Comparison of ENCODE assay signal across 25 mouse cellular contexts in genomic region chr11:33969199-33969598, GRCm38 (mm10). TPM values are rescaled to one million over a fixed set of nuclear protein-coding genes. Genes with fewer than 3 reads are reported as not detected.
DNase-seq lines count a peak whose midpoint lies in the region; ATAC-seq lines count a peak whose summit lies in the region.
"Had no signal": no experiment of that assay in that cellular context is flagged by ENCODE, and none has a peak within 500 bp of the region (broad histone marks: within the 10 kb centered on the region; RNA-seq: fewer than 3 reads in every experiment).

No protein-coding gene starts in this region.

- no peak overlapping the region for H3K4me3 ChIP-seq in lung, embryonic 16.5 days (ENCODE audit: low read length)
- H3K4me3 ChIP-seq in limb, embryonic 15.5 days = no peak overlapping the region
- no peak overlapping the region for H3K4me3 ChIP-seq in stomach, embryonic 16.5 days (replicated peaks; ENCODE audit: low read length)
- H3K4me3 ChIP-seq: gastrocnemius, adult 2 months; heart, embryonic 12.5 days; hindbrain, embryonic 10.5 days; layer of hippocampus, adult 2 months; liver, embryonic 15.5 days; midbrain, embryonic 10.5 days had no signal

- no peaks in the 10 kb centered on the region for H3K36me3 ChIP-seq in lung, embryonic 16.5 days (ENCODE audit: control insufficient read depth, insufficient read depth, low read length)
- no peaks in the 10 kb centered on the region for H3K36me3 ChIP-seq in limb, embryonic 15.5 days
- no peaks in the 10 kb centered on the region for H3K36me3 ChIP-seq in stomach, embryonic 16.5 days (ENCODE audit: control insufficient read depth, insufficient read depth, low read length)
- H3K36me3 ChIP-seq: heart, embryonic 12.5 days; hindbrain, embryonic 10.5 days; liver, embryonic 15.5 days; midbrain, embryonic 10.5 days had no signal

- intact Hi-C loops in gastrocnemius, postnatal 14 days (cut with DNase I; ENCODE audit: low total_unique reads) = no loop called here

- DNase-seq in gastrocnemius, adult 18-20 months (ENCODE audit: low spot score) = peak; percentile 5
- no peak for DNase-seq in gastrocnemius, postnatal 14 days
- no peak for DNase-seq in lung, adult 18-20 months
- no peak for DNase-seq in right cerebral cortex, postnatal 4 days
- no peak for DNase-seq in urinary bladder, adult 18-20 months (ENCODE audit: low spot score in 2 of 2)
- DNase-seq: adrenal gland, postnatal 14 days; cerebellum, adult 9-10 months; gastrocnemius, adult 2 months; heart, postnatal 10 days; kidney, adult 18-20 months; layer of hippocampus, postnatal 36 days; liver had no signal

- no peaks in the 10 kb centered on the region for H3K9me3 ChIP-seq in lung, embryonic 16.5 days (ENCODE audit: control insufficient read depth, low read length)
- H3K9me3 ChIP-seq in limb, embryonic 15.5 days = no peaks in the 10 kb centered on the region
- no peaks in the 10 kb centered on the region for H3K9me3 ChIP-seq in stomach, embryonic 16.5 days (replicated peaks; ENCODE audit: control insufficient read depth, low read length)
- H3K9me3 ChIP-seq: heart, embryonic 12.5 days; hindbrain, embryonic 10.5 days; liver, embryonic 15.5 days; midbrain, embryonic 10.5 days had no signal

- H3K9ac ChIP-seq in lung, embryonic 16.5 days (ENCODE audit: low read length) = no peak overlapping the region
- H3K9ac ChIP-seq in limb, embryonic 15.5 days = no peak overlapping the region
- H3K9ac ChIP-seq in stomach, embryonic 16.5 days (ENCODE audit: low read length) = no peak overlapping the region
- H3K9ac ChIP-seq: heart, embryonic 12.5 days; liver, embryonic 15.5 days had no signal

- peak; percentile 47; the same call in 1 of the 2 replicates for ATAC-seq in lung, embryonic 16.5 days (ENCODE audit: low read depth)
- no peak for ATAC-seq in limb, embryonic 15.5 days (ENCODE audit: insufficient number of reproducible peaks, low FRiP score, low TSS enrichment, low read depth)
- ATAC-seq in stomach, embryonic 16.5 days (ENCODE audit: insufficient read depth, low FRiP score) = peak; percentile 61; the same call in 1 of the 2 replicates
- ATAC-seq: CD4-positive, CD25-positive, alpha-beta regulatory T cell, adult 4 months; hindbrain, embryonic 16.5 days had no signal

- no peak overlapping the region for H3K4me2 ChIP-seq in lung, embryonic 16.5 days (ENCODE audit: low read depth, low read length)
- no peak overlapping the region for H3K4me2 ChIP-seq in limb, embryonic 15.5 days
- no peak overlapping the region for H3K4me2 ChIP-seq in stomach, embryonic 16.5 days (ENCODE audit: low read depth, low read length)
- H3K4me2 ChIP-seq: heart, embryonic 12.5 days; liver, embryonic 15.5 days had no signal

- 61% methylated on average over 3 of the region's 3 CpGs for WGBS in lung, embryonic 16.5 days
- 49% methylated on average over 3 of the region's 3 CpGs for WGBS in limb, embryonic 15.5 days
- 43% methylated on average over 3 of the region's 3 CpGs for WGBS in stomach, embryonic 16.5 days

- no peaks in the 10 kb centered on the region for H3K4me1 ChIP-seq in lung, embryonic 16.5 days (replicated peaks; ENCODE audit: control insufficient read depth, insufficient read depth, low read length)
- H3K4me1 ChIP-seq in limb, embryonic 15.5 days = peaks cover 18% of the 10 kb centered on the region; the same call in 1 of the 2 replicates
- peaks cover 3% of the 10 kb centered on the region; the same call in 1 of the 2 replicates for H3K4me1 ChIP-seq in stomach, embryonic 16.5 days (ENCODE audit: control insufficient read depth, insufficient read depth, low read length)
- H3K4me1 ChIP-seq: hindbrain, embryonic 10.5 days; liver, embryonic 15.5 days; midbrain, embryonic 10.5 days had no signal

- no peak overlapping the region for H3K27ac ChIP-seq in lung, embryonic 16.5 days (ENCODE audit: low read length)
- peak overlapping the region; percentile 43; the same call in 1 of the 2 replicates for H3K27ac ChIP-seq in limb, embryonic 15.5 days
- H3K27ac ChIP-seq in stomach, embryonic 16.5 days (ENCODE audit: low read length) = no peak overlapping the region
- H3K27ac ChIP-seq: gastrocnemius, adult 2 months; hindbrain, embryonic 10.5 days; kidney, postnatal 0 days; layer of hippocampus, adult 2 months; liver, embryonic 15.5 days; midbrain, embryonic 10.5 days had no signal

- no peaks in the 10 kb centered on the region for H3K27me3 ChIP-seq in lung, embryonic 16.5 days (ENCODE audit: control insufficient read depth, insufficient read depth, low read depth, low read length)
- H3K27me3 ChIP-seq in limb, embryonic 15.5 days = no peaks in the 10 kb centered on the region
- no peaks in the 10 kb centered on the region for H3K27me3 ChIP-seq in stomach, embryonic 16.5 days (ENCODE audit: control insufficient read depth, insufficient read depth, low read length)
- H3K27me3 ChIP-seq: heart, embryonic 12.5 days; liver, embryonic 15.5 days had no signal

RNA-seq across cellular contexts. Expression of gene Kcnmb1, which starts 6.4 kb away (rescaled TPM):
- total RNA-seq in gastrocnemius, adult 18-20 months (2021) = under 1 TPM; 0.26 to 0.27 TPM
- under 1 TPM; 0.13 to 0.29 TPM for total RNA-seq in gastrocnemius, postnatal 14 days (2021)
- 1.3 and 1.5 TPM in 2 replicates for polyA plus RNA-seq in lung, embryonic 16.5 days (2015; fragmentation: Nextera tagmentation; extraction: Ambion mirVana)
- polyA plus RNA-seq in limb, embryonic 15.5 days (2015; fragmentation: Nextera tagmentation; extraction: Ambion mirVana) = 0.17 and 0.19 TPM in 2 replicates
- polyA plus RNA-seq in stomach, embryonic 16.5 days (2015; fragmentation: Nextera tagmentation; extraction: Ambion mirVana) = 2.6 and 2.9 TPM in 2 replicates
- total RNA-seq: common myeloid progenitor, adult 5-6 weeks; granulocyte monocyte progenitor cell, adult 5-6 weeks had no signal
- polyA plus RNA-seq: liver, embryonic 15.5 days had no signal

RNA-seq across cellular contexts. Expression of gene Kcnip1, which starts 23.8 kb away (rescaled TPM):
- total RNA-seq in gastrocnemius, adult 18-20 months (2021) = under 1 TPM in 1 of 2 experiments, not detected in 1; 0.12 TPM
- under 1 TPM in 1 of 2 experiments, not detected in 1; 0.20 TPM for total RNA-seq in gastrocnemius, postnatal 14 days (2021)
- 0.68 and 0.75 TPM in 2 replicates for polyA plus RNA-seq in lung, embryonic 16.5 days (2015; fragmentation: Nextera tagmentation; extraction: Ambion mirVana)
- polyA plus RNA-seq in limb, embryonic 15.5 days (2015; fragmentation: Nextera tagmentation; extraction: Ambion mirVana) = 3.4 and 4.3 TPM in 2 replicates
- polyA plus RNA-seq in stomach, embryonic 16.5 days (2015; fragmentation: Nextera tagmentation; extraction: Ambion mirVana) = 10.7 and 13.2 TPM in 2 replicates
- total RNA-seq: common myeloid progenitor, adult 5-6 weeks; gastrocnemius, adult 2 months; granulocyte monocyte progenitor cell, adult 5-6 weeks; heart, postnatal 10 days had no signal
- polyA plus RNA-seq: CD4-positive, CD25-positive, alpha-beta regulatory T cell, adult 4 months had no signal
